Mouse (Mus musculus) erythroblast, embryonic 14.5 days (primary cell): ENCODE data around the gene Fgfr2.

Experiments used
- GATA1 ChIP-seq: IDR thresholded peaks from 2 replicates; pipeline ENCODE4 v1.6.1; 2012; ENCODE audit warnings: low read length, inconsistent platforms, mixed read lengths
- TAL1 ChIP-seq: IDR thresholded peaks from 3 replicates; pipeline ENCODE4 v1.6.1; 2012; ENCODE audit warnings: low read length, inconsistent platforms, mixed read lengths

DNA sequence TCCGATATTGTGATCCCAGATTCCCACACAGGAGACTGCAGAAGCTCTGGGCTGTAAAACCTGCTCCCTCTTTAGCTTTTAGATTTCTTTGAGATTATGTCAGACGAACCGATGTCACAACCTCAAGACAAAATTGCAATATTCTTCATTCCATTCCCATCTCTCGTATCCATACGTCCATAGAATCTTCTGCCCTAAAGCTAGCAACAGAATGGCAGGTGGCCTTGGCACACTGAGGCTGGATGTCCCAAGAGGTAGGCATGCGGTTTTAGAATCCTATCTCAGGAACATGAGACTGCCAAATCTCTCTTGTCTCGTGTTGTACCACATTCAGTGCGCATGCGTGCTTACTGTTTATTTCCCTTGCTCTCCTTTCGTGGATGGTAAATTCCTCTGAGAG is 2757.4 kb downstream of the Fgfr2 start:
- no peak for TF ChIP-seq TAL1
- TF ChIP-seq GATA1, result no peak
